Mouse (Mus musculus) small intestine, adult 2 months (tissue): ENCODE data around the gene Plk2.

Experiments used
- CTCF ChIP-seq: fragments of 200-500 bp; IDR thresholded peaks from 2 replicates; pipeline ENCODE4 v1.5.1; 2012; ENCODE audit warnings: low read depth, mild to moderate bottlenecking, control low read depth, inconsistent platforms, low read length, moderate library complexity, mixed read lengths; ENCODE audit not compliant: insufficient replicate concordance, insufficient read length; ENCODE audit errors: extremely low read depth
- POLR2A ChIP-seq: fragments of 200-500 bp; IDR thresholded peaks from 2 replicates; pipeline ENCODE4 v1.6.1; 2012; ENCODE audit warnings: low read depth, mild to moderate bottlenecking, control low read depth, inconsistent platforms, low read length, moderate library complexity

DNA sequence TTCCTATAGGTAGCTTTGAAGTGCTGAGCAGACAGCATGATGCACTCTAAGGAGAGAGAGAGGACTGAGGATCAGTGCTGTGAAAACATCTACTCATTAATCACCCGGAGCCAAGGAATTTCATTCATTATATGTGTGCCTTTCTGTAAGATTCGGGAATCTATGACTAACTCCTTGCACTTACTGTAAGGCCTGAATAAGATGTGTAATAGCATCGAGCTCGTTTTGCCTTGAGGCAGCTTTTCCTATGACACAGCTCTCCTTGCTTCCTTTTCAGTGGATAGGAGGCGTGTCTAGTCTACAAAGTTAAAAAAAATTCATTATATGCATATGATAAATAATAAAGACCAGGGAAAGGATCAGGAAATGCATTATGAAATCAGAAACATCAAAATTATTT is 24.8 kb downstream of the Plk2 start:
- no peak for TF ChIP-seq CTCF
- TF ChIP-seq POLR2A: no peak
